Mouse (Mus musculus) right cerebral cortex, postnatal 14 days (tissue): ENCODE data around the gene Rab34.

Experiments used
- DNase-seq: peaks from one replicate; pipeline ENCODE4 v3.0.0; 2022

Gene Rab34

GRCm38 (mm10) chr11:78215709-78216317, 27.6 kb downstream of the Rab34 start:
- DNase-seq: no peak

- DNase-seq: no peak
Measured at GRCm38 (mm10) chr11:78223586-78223985, 35.4 kb downstream of the Rab34 start.

- DNase-seq: no peak
Measured at GRCm38 (mm10) chr11:78231518-78231917, 43.3 kb downstream of the Rab34 start.

GRCm38 (mm10) chr11:78240193-78240857, 52.1 kb downstream of the Rab34 start:
- peak; percentile 20 for DNase-seq
